Mouse (Mus musculus): ENCODE measurements around the gene D630045J12Rik.

Gene D630045J12Rik

GRCm38 (mm10) chr6:38242833-38243232 lies 11.0 kb downstream of the D630045J12Rik start:
- no peak for DNase-seq (ENCODE audit: low spot score in 2 of 2)

- no peak for DNase-seq (ENCODE audit: low spot score in 2 of 2)
Observed at GRCm38 (mm10) chr6:38242295-38242830, 11.4 kb downstream of the D630045J12Rik start.

- DNase-seq (ENCODE audit: low spot score in 2 of 2), result no peak
Observed at GRCm38 (mm10) chr6:38241508-38241907, 12.3 kb downstream of the D630045J12Rik start.

- no peak for DNase-seq (ENCODE audit: low spot score in 2 of 2)
Observed at GRCm38 (mm10) chr6:38240618-38241017, 13.2 kb downstream of the D630045J12Rik start.

- no peak for DNase-seq (ENCODE audit: low spot score in 2 of 2)
Observed at GRCm38 (mm10) chr6:38238382-38238781, 15.4 kb downstream of the D630045J12Rik start.

GRCm38 (mm10) chr6:38235991-38236658 lies 17.7 kb downstream of the D630045J12Rik start:
- DNase-seq (ENCODE audit: low spot score in 2 of 2), result no peak

- DNase-seq (ENCODE audit: low spot score in 2 of 2), result no peak
Observed at GRCm38 (mm10) chr6:38233803-38234202, 20.0 kb downstream of the D630045J12Rik start.

GRCm38 (mm10) chr6:38232917-38233316 lies 20.9 kb downstream of the D630045J12Rik start:
- no peak for DNase-seq (ENCODE audit: low spot score in 2 of 2)

- DNase-seq (ENCODE audit: low spot score in 2 of 2), result no peak
Observed at GRCm38 (mm10) chr6:38231994-38232393, 21.8 kb downstream of the D630045J12Rik start.

- no peak for DNase-seq (ENCODE audit: low spot score in 2 of 2)
Observed at GRCm38 (mm10) chr6:38224079-38224478, 29.7 kb downstream of the D630045J12Rik start.

GRCm38 (mm10) chr6:38219261-38219660 lies 34.5 kb downstream of the D630045J12Rik start:
- DNase-seq (ENCODE audit: low spot score in 2 of 2), result no peak

- DNase-seq (ENCODE audit: low spot score in 2 of 2), result no peak
Observed at GRCm38 (mm10) chr6:38215448-38216110, 38.2 kb downstream of the D630045J12Rik start.

GRCm38 (mm10) chr6:38207621-38208020 lies 46.2 kb downstream of the D630045J12Rik start:
- no peak for DNase-seq (ENCODE audit: low spot score in 2 of 2)

GRCm38 (mm10) chr6:38206941-38207531 lies 46.8 kb downstream of the D630045J12Rik start:
- DNase-seq (ENCODE audit: low spot score in 2 of 2), result no peak

- DNase-seq (ENCODE audit: low spot score in 2 of 2), result no peak
Observed at GRCm38 (mm10) chr6:38205375-38205774, 48.4 kb downstream of the D630045J12Rik start.

- no peak for DNase-seq (ENCODE audit: low spot score in 2 of 2)
Observed at GRCm38 (mm10) chr6:38203820-38204219, 50.0 kb downstream of the D630045J12Rik start.

- no peak for DNase-seq (ENCODE audit: low spot score in 2 of 2)
Observed at GRCm38 (mm10) chr6:38202816-38203215, 51.0 kb downstream of the D630045J12Rik start.

GRCm38 (mm10) chr6:38201495-38201894 lies 52.3 kb downstream of the D630045J12Rik start:
- no peak for DNase-seq (ENCODE audit: low spot score in 2 of 2)

- DNase-seq (ENCODE audit: low spot score in 2 of 2), result no peak
Observed at GRCm38 (mm10) chr6:38199599-38199998, 54.2 kb downstream of the D630045J12Rik start.

GRCm38 (mm10) chr6:38198727-38199126 lies 55.1 kb downstream of the D630045J12Rik start:
- DNase-seq (ENCODE audit: low spot score in 2 of 2), result no peak

GRCm38 (mm10) chr6:38196266-38197189 lies 57.3 kb downstream of the D630045J12Rik start:
- no peak for DNase-seq (ENCODE audit: low spot score in 2 of 2)

GRCm38 (mm10) chr6:38195306-38195705 lies 58.5 kb downstream of the D630045J12Rik start:
- no peak for DNase-seq (ENCODE audit: low spot score in 2 of 2)

Measured in spleen, postnatal 36 days (tissue).